13 mouse cellular contexts compared by ENCODE assay signal in genomic region chr1:34831381-34831780, GRCm38 (mm10).
"Had no signal": no experiment of that assay in that cellular context is flagged by ENCODE, and none has a peak within 500 bp of the region (broad histone marks: within the 10 kb centered on the region; RNA-seq: fewer than 3 reads in every experiment).

No protein-coding gene starts in this region.

- H3K4me1 ChIP-seq: stomach, embryonic 15.5 days had no signal

- H3K4me3 ChIP-seq: limb, embryonic 12.5 days; liver, embryonic 13.5 days; midbrain, embryonic 12.5 days; stomach, embryonic 15.5 days had no signal

- DNase-seq: kidney, adult 8-10 months; kidney, postnatal 25 days; layer of hippocampus, postnatal 36 days; liver; liver, embryonic 13.5 days; liver, postnatal 0 days; lung, postnatal 36 days; thymus, adult 2 months; thymus, postnatal 4 days had no signal

- ATAC-seq: liver, postnatal 0 days; midbrain, embryonic 16.5 days had no signal

- H3K27ac ChIP-seq: liver, embryonic 13.5 days; midbrain, embryonic 12.5 days; stomach, embryonic 15.5 days had no signal

- H3K9me3 ChIP-seq: limb, embryonic 12.5 days; liver, embryonic 13.5 days; midbrain, embryonic 12.5 days; stomach, embryonic 15.5 days had no signal

- H3K9ac ChIP-seq: limb, embryonic 12.5 days; liver, embryonic 13.5 days; liver, postnatal 0 days; midbrain, embryonic 12.5 days; stomach, embryonic 15.5 days had no signal

- H3K4me2 ChIP-seq: limb, embryonic 12.5 days; liver, embryonic 13.5 days; midbrain, embryonic 12.5 days; stomach, embryonic 15.5 days had no signal

- H3K27me3 ChIP-seq: limb, embryonic 12.5 days; liver, embryonic 13.5 days; midbrain, embryonic 12.5 days; stomach, embryonic 15.5 days had no signal
